Mouse (Mus musculus) myocyte (in vitro differentiated cells): ENCODE measurements around the gene Shisa9.

Experiments
- CEBPB ChIP-seq: IDR thresholded peaks from 2 replicates; pipeline ENCODE4 v1.6.1; 2011; ENCODE audit warnings: mild to moderate bottlenecking, moderate library complexity; ENCODE audit not compliant: poor library complexity, insufficient read depth, severe bottlenecking
- E2F4 ChIP-seq: IDR thresholded peaks from one replicate; pipeline ENCODE4 v1.6.1; 2011; ENCODE audit warnings: mild to moderate bottlenecking, control low read depth, moderate library complexity; ENCODE audit not compliant: insufficient read depth
- MAX ChIP-seq: IDR thresholded peaks from one replicate; pipeline ENCODE4 v1.6.1; 2011; ENCODE audit warnings: low read depth, mild to moderate bottlenecking, control low read depth
- MYOG ChIP-seq, 3 experiments: IDR thresholded peaks; one replicate each; pipeline ENCODE4 v1.6.1; 2011; ENCODE audit warnings: control low read depth in 2 of 3, low read depth in 2 of 3, mild to moderate bottlenecking in 2 of 3; ENCODE audit not compliant: insufficient read length in 2 of 3, control insufficient read depth in 1 of 3, insufficient read depth in 1 of 3
- POLR2A ChIP-seq: IDR thresholded peaks from one replicate; pipeline ENCODE4 v1.6.1; 2011; ENCODE audit warnings: low read depth, mild to moderate bottlenecking, control low read depth, moderate library complexity; ENCODE audit not compliant: insufficient read length
- POLR2AphosphoS2 ChIP-seq: IDR thresholded peaks from one replicate; pipeline ENCODE4 v1.6.1; 2011; ENCODE audit warnings: low read depth, control low read depth; ENCODE audit not compliant: insufficient read length
- SRF ChIP-seq: IDR thresholded peaks from one replicate; pipeline ENCODE4 v1.6.1; 2011; ENCODE audit warnings: low read depth; ENCODE audit not compliant: control insufficient read depth, insufficient read length
- TCF12 ChIP-seq: IDR thresholded peaks from one replicate; pipeline ENCODE4 v1.6.1; 2011; ENCODE audit warnings: mild to moderate bottlenecking, control low read depth; ENCODE audit not compliant: poor library complexity, insufficient read depth, severe bottlenecking
- TCF3 ChIP-seq: IDR thresholded peaks from one replicate; pipeline ENCODE4 v1.6.1; 2011; ENCODE audit warnings: low read depth, control low read depth; ENCODE audit not compliant: insufficient read length
- USF1 ChIP-seq: IDR thresholded peaks from one replicate; pipeline ENCODE4 v1.6.1; 2011; ENCODE audit warnings: low read depth, mild to moderate bottlenecking, control low read depth, moderate library complexity

GRCm38 (mm10) chr16:11966041-11966440, 17.9 kb upstream of the Shisa9 start:
- no peak for TF ChIP-seq E2F4
- no peak for TF ChIP-seq POLR2A
- no peak for TF ChIP-seq CEBPB
- no peak for TF ChIP-seq MAX
- no peak for TF ChIP-seq MYOG (IDR thresholded peaks at IDR 0.05; ENCODE audit: control insufficient read depth in 1 of 3, insufficient read depth in 1 of 3, insufficient read length in 2 of 3, low read depth in 2 of 3)
- no peak for TF ChIP-seq POLR2AphosphoS2
- no peak for TF ChIP-seq TCF3
- no peak for TF ChIP-seq USF1
- no peak for TF ChIP-seq SRF
- TF ChIP-seq TCF12, result no peak
